Mouse (Mus musculus) midbrain, embryonic 11.5 days (tissue): ENCODE measurements around the gene Agbl5. TPM values are rescaled to one million over a fixed set of nuclear protein-coding genes. Genes with fewer than 3 reads are reported as not detected.

ENCODE experiments used
- ATAC-seq: fragments of 200-750 bp; cut with Nextera tagmentation; 2 replicates; pipeline ENCODE4 v1.8.0; 2017; ENCODE audit warnings: moderate TSS enrichment, moderate library complexity; ENCODE audit not compliant: low FRiP score
- DNase-seq: peaks from one replicate; pipeline ENCODE4 v3.0.0; 2015; ENCODE audit warnings: low spot score; ENCODE audit errors: missing footprints
- H3K27ac ChIP-seq: fragments of 300-500 bp; sonication (generic); 2 replicates; pipeline ENCODE4 v1.5.1; 2014; ENCODE audit warnings: low read depth, low read length
- H3K27me3 ChIP-seq: fragments of 300-500 bp; sonication (generic); 2 replicates; pipeline ENCODE4 v1.6.1; 2014; ENCODE audit warnings: mild to moderate bottlenecking, low read length, moderate library complexity, mixed read lengths; ENCODE audit not compliant: control insufficient read depth, insufficient read depth
- H3K36me3 ChIP-seq: fragments of 300-500 bp; sonication (generic); 2 replicates; pipeline ENCODE4 v1.6.1; 2014; ENCODE audit warnings: mild to moderate bottlenecking, low read length, moderate library complexity, mixed read lengths; ENCODE audit not compliant: control insufficient read depth, insufficient read depth
- H3K4me1 ChIP-seq: fragments of 300-500 bp; sonication (generic); 2 replicates; pipeline ENCODE4 v1.6.1; 2014; ENCODE audit warnings: low read length; ENCODE audit not compliant: control insufficient read depth, insufficient read depth
- H3K4me2 ChIP-seq: fragments of 300-500 bp; sonication (generic); 2 replicates; pipeline ENCODE4 v1.6.1; 2014; ENCODE audit warnings: mild to moderate bottlenecking, moderate library complexity
- H3K4me3 ChIP-seq: fragments of 300-500 bp; sonication (generic); 2 replicates; pipeline ENCODE4 v1.5.1; 2014; ENCODE audit warnings: low read depth, low read length
- H3K9ac ChIP-seq: fragments of 300-500 bp; sonication (generic); 2 replicates; pipeline ENCODE4 v1.6.1; 2014; ENCODE audit warnings: low read length
- H3K9me3 ChIP-seq: fragments of 300-500 bp; sonication (generic); 2 replicates; pipeline ENCODE4 v1.6.1; 2016; ENCODE audit warnings: low read length; ENCODE audit not compliant: control insufficient read depth
- WGBS: fragments of 180-500 bp; shearing (Covaris S2); extraction: QIAGEN DNeasy Blood & Tissue Kit; methylation state at CpG from one replicate; pipeline ENCODE4 v1.1.7; 2014; 5-methylcytosine and 5-hydroxymethylcytosine counted together
- polyA plus RNA-seq: library from polyadenylated mRNA; unstranded; fragments of >200 nt; fragmentation: Nextera tagmentation; extraction: Ambion mirVana; gene quantifications from 2 replicates; pipeline ENCODE4 v1.2.1, GENCODE M21; 2014

Gene Agbl5
- polyA plus RNA-seq, 1 experiment from 2014 or later: 22.0 TPM

DNA sequence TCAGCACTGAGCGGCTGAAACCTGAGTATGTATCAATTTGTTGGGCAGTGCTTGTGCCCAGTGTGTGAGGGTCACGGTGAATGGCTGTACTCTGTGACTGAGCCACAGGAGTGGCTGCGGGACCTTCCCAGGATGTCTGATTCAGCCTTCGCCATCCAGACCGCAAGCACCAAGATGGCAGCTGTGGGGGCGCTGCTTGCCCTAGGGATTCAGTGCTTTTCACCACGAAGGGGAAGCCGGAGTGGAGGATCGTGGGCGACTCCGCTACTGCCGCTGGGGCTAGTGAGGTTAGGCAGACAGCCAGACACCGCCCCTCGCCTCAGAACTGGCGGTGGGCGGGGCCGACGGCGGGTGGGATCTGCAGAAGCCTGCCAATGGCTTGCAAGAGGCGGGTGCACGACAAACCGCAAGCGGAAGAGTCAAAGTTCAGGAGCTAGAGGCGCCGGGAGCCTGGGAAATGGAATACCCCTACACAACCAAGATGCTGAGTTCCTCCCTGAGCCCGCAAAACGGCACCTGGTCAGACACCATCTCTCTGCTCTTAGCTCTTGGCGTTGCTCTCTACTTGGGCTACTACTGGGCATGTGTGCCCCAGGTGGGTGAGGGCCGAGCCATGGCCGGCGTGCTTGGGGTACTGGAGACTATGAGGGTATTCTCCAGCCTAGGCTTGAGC lies 61.3 kb downstream of the Agbl5 start:
- peak; percentile 93 for ATAC-seq
- H3K4me3 ChIP-seq: peak overlapping the region; percentile 57
- peak overlapping the region; percentile 66 for H3K9ac ChIP-seq
- WGBS: under 1% methylated on average over 31 of the region's 31 CpGs
- peaks cover 7% of the 10 kb centered on the region for H3K27me3 ChIP-seq
- H3K4me2 ChIP-seq: peak overlapping the region; percentile 83
- peak overlapping the region; percentile 48; the same call in 1 of the 2 replicates for H3K27ac ChIP-seq
- H3K9me3 ChIP-seq: no peaks in the 10 kb centered on the region
- DNase-seq: peak; percentile 98
- peaks cover 14% of the 10 kb centered on the region for H3K4me1 ChIP-seq
- H3K36me3 ChIP-seq: peaks cover 5% of the 10 kb centered on the region; the same call in 1 of the 2 replicates

DNA sequence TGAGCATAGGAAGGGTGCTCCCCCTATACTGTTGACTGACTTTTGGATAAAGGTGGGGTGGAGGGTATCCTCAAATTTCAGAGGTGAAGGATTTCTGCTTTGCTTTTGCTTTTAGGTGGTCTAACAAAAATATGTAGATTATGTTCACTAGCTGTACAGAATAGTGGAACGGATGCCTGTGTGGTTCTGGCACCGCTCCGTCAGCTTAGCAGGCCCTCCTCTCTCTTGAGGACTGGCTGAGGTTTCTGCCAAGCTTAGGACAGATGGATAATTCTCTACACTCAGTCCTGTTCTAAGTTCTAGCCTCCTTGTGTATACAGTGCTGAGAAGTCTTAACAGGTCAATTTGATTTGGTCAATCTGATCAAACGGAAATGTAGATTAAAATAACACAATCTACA lies 62.0 kb downstream of the Agbl5 start:
- no peak overlapping the region for H3K27ac ChIP-seq
- no peak for DNase-seq
- peaks cover 10% of the 10 kb centered on the region; the same call in 1 of the 2 replicates for H3K36me3 ChIP-seq
- peak overlapping the region; percentile 83 for H3K4me2 ChIP-seq
- no peaks in the 10 kb centered on the region for H3K9me3 ChIP-seq
- ATAC-seq: no peak
- WGBS: 74% methylated on average over 4 of the region's 4 CpGs
- H3K4me1 ChIP-seq: peaks cover 10% of the 10 kb centered on the region
- H3K4me3 ChIP-seq: peak overlapping the region; percentile 57
- peak overlapping the region; percentile 66; the same call in 1 of the 2 replicates for H3K9ac ChIP-seq
- H3K27me3 ChIP-seq: 0 out of 2 replicates have a peak, but pooled peaks cover 2% of the 10 kb centered on the region

DNA sequence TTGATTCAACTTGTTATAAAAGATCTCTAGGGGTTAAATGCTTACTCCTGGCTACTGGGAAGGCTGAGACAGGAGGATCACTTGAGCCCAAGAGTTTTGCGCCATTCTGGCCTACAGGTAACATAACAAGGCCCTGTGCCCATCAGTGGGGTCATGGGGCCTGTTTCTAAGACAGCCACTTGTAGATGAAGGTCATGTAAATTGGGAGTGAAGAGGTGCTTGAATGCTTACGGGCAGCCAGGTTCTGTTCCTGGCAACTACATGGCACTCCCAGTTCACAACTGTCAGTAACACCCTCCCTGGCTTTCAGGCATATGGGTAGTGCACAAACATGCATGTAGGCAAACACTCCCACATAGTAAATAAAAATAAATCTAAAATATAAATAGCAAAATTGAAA lies 62.4 kb downstream of the Agbl5 start:
- no peak overlapping the region for H3K4me3 ChIP-seq

DNA sequence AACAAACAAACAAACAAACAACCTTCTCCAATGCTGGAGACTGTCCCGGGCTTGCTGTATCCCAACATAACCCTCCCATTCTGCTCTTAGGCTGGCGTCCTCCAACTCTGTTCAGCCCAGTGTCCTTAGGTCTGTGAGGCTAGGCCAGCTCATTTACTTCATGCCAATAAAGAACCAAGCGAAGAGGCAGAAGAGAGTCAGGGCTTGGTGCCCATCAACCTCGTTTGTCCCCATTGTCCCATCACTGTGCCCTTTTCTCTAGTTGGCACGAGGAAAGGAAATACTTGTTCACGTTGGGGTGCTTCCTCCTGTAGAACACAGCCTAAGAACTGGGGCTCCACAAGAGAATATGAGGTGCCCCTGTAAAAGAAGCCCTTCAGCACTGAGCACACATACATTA lies 63.2 kb downstream of the Agbl5 start:
- ATAC-seq (no peak), DNase-seq (no peak)
- 86% methylated on average over 6 of the region's 6 CpGs for WGBS
- Histone ChIP-seq H3K9me3 (no peaks in the 10 kb centered on the region), H3K9ac (no peak overlapping the region), H3K27ac (no peak overlapping the region), H3K4me2 (no peak overlapping the region), H3K4me1 (peaks cover 8% of the 10 kb centered on the region), H3K4me3 (no peak overlapping the region), H3K27me3 (no peaks in the 10 kb centered on the region), H3K36me3 (peaks cover 10% of the 10 kb centered on the region; the same call in 1 of the 2 replicates)

More for the DNA sequence above, 62.4 kb downstream of the Agbl5 start:
- no peaks in the 10 kb centered on the region for H3K9me3 ChIP-seq
- WGBS: 91% methylated on average over 2 of the region's 2 CpGs
- peaks cover 8% of the 10 kb centered on the region for H3K4me1 ChIP-seq
- peaks cover 10% of the 10 kb centered on the region; the same call in 1 of the 2 replicates for H3K36me3 ChIP-seq
- no peak overlapping the region for H3K27ac ChIP-seq
- ATAC-seq (no peak), DNase-seq (no peak)
- H3K27me3 ChIP-seq: 0 out of 2 replicates have a peak, but pooled peaks cover 2% of the 10 kb centered on the region
- H3K9ac ChIP-seq: no peak overlapping the region
- no peak overlapping the region for H3K4me2 ChIP-seq

DNA sequence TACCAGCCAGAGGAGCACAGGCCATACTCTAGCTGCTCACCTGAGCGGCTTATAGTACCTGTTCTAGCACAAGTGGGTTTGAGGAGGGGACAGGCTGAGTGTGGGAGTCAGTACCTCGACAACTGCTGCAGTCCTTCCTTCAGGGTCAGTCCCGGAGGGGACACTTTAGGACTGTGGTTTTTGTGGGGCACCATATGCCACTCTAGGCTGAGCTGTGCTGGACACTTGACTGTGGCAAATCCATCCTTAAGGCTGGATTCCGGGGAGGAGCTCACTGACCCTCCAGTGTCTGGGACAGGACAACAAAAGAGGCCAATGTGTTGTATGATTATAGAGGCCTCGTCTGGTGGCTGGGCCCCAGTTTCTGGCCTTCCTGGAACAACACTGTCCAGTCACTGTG lies 64.1 kb downstream of the Agbl5 start:
- Histone ChIP-seq H3K9me3 (no peaks in the 10 kb centered on the region), H3K4me1 (peaks cover 8% of the 10 kb centered on the region), H3K36me3 (peaks cover 10% of the 10 kb centered on the region; the same call in 1 of the 2 replicates), H3K27me3 (no peaks in the 10 kb centered on the region), H3K9ac (no peak overlapping the region), H3K4me3 (no peak overlapping the region), H3K27ac (no peak overlapping the region), H3K4me2 (no peak overlapping the region)
- no peak for ATAC-seq
- no peak for DNase-seq
- WGBS: 85% methylated on average over 5 of the region's 5 CpGs

DNA sequence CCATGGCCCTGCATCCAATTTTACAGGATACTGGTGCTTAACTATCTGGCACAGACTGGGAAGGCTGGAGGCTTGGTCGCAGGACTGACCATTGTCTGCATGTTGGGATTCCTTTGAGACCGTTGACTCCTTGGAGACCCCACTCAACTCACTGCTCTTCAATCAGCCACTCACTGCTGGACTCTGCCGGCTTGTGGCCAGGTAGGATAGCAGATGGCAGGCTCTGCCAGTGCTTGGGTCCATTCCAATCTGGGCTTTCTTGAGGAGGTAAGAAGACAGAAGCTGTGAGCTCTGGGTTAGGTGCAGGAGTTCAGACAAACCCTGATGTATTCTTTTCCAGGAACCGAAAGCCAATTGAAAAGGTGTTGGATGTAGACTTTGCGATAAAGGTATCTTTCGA lies 65.6 kb downstream of the Agbl5 start:
- 93% methylated on average over 6 of the region's 6 CpGs for WGBS
- ATAC-seq: no peak

DNA sequence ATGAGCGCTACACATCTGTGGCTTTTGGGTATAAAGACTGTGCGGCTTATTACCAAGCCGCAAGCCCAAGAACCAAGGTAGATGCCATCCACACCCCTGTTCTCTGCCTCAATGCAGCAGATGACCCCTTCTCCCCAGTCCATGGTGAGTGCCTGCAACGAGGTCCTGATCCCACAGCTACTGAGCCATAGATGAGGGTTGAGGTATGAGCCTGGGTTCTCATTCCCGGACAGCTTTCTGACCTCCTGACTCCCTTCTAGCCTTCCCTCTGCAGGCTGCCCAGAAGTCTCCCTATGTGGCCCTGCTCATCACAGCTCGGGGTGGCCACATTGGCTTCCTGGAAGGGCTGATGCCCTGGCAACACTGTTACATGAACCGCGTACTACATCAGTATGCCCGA lies 66.1 kb downstream of the Agbl5 start:
- DNase-seq: no peak
- Histone ChIP-seq H3K4me2 (no peak overlapping the region), H3K27me3 (no peaks in the 10 kb centered on the region), H3K9ac (no peak overlapping the region), H3K4me1 (peaks cover 25% of the 10 kb centered on the region), H3K36me3 (peaks cover 19% of the 10 kb centered on the region), H3K9me3 (no peaks in the 10 kb centered on the region), H3K27ac (no peak overlapping the region), H3K4me3 (no peak overlapping the region)
- 94% methylated on average over 9 of the region's 9 CpGs for WGBS
- ATAC-seq: no peak

More for the DNA sequence above, 65.6 kb downstream of the Agbl5 start:
- Histone ChIP-seq H3K27ac (no peak overlapping the region), H3K9me3 (no peaks in the 10 kb centered on the region), H3K4me2 (no peak overlapping the region), H3K4me1 (peaks cover 23% of the 10 kb centered on the region), H3K27me3 (no peaks in the 10 kb centered on the region), H3K36me3 (peaks cover 19% of the 10 kb centered on the region), H3K4me3 (no peak overlapping the region), H3K9ac (no peak overlapping the region)
- no peak for DNase-seq

DNA sequence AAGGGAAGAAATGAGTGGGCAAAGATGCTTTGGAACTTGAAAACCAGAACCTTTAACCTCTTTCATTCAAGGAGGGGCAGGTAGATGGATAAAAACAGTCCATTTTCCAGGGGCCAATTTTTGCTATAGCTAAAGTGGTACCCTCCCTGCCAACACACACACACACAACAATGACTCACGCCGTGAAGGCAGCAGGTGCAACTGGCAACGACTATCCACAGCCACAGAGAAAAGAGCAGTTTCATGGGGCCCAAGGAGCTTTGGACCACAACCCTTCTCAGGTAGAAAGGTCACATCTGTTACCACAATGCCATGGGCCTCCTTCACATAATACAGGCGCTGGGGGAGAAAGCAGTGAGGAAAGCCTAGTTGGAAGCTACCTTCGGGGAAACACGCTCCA lies 67.3 kb downstream of the Agbl5 start:
- ATAC-seq (no peak), DNase-seq (no peak)
- H3K27me3 ChIP-seq: no peaks in the 10 kb centered on the region
- no peak overlapping the region for H3K4me3 ChIP-seq
- 96% methylated on average over 6 of the region's 6 CpGs for WGBS
- peaks cover 19% of the 10 kb centered on the region for H3K36me3 ChIP-seq
- H3K27ac ChIP-seq: no peak overlapping the region
- no peak overlapping the region for H3K9ac ChIP-seq
- H3K4me1 ChIP-seq: peaks cover 19% of the 10 kb centered on the region
- no peak overlapping the region for H3K4me2 ChIP-seq
- H3K9me3 ChIP-seq: no peaks in the 10 kb centered on the region
